Mouse (Mus musculus) layer of hippocampus, postnatal 25 days (tissue): ENCODE results near the gene Ifna5. TPM values are rescaled to one million over a fixed set of nuclear protein-coding genes. Genes with fewer than 3 reads are reported as not detected.

Source experiments
- DNase-seq, 2 experiments: peaks; one replicate each; pipeline ENCODE4 v3.0.0; 2022; ENCODE audit warnings: mixed read lengths in 2 of 2, low spot score in 1 of 2; ENCODE audit errors: extremely low spot score in 1 of 2
- total RNA-seq, 2 experiments: library from RNA; stranded (reverse); gene quantifications; 2 replicates each; pipeline ENCODE4 v1.2.3; 2021

Gene Ifna5
- total RNA-seq, 2 experiments from 2014 or later: not detected

DNA sequence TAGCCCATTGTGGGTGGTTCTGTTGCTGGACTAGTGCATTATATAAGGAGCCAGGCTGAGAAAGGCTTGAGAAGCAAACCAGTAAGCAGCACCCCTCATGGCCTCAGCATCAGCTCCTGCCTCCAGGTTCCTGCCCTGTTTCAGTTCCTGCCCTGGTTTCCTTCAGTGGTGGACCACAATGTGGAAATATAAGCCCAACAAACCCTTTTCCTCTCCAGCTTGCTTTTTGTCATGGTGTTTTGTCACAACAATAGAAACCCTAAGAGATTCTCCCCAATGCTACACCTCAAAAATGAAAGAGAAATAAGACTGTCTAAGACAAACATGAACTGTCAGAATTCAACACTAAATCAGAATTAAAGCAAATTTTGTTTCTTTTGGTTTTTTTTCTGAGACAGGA lies 23.9 kb downstream of the Ifna5 start:
- no peak for DNase-seq

DNA sequence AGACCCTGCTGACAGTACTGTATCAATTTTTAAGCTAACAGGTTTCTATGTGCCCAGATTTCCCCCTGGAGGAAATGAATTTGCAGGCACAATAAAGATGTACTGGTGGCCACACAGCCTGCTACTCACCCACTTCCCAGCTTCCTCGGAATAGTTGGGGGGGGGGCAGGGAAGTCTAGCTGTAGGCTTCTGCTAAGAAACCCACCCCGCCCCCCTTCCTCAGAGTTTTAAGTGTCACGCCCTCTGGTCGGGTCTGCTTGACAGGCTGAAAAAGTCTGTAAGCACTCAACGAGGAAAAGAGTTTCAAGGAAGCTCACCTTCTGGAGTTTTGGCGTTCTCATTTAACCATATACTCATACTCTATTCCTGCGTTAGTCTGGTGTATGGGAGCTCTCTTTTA lies 28.0 kb downstream of the Ifna5 start:
- DNase-seq: no peak

DNA sequence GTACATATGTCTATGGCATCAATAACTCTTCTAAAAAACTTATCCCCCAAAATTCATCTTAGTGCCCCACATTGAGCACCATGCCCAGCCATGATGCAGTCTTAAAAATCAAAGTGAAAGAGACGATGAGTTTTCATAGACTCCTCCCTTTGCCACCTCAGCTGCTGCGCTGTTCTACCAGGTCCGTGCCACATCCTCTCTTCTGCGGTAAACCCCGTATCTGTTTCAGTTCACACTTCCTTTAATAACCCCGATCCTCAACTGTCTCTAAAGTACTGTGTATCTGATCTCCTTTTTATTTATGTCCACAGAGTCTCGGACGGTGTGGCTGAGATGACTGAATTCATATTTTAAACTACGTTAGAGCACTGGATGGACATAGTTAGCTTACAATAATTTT lies 29.3 kb downstream of the Ifna5 start:
- no peak for DNase-seq

DNA sequence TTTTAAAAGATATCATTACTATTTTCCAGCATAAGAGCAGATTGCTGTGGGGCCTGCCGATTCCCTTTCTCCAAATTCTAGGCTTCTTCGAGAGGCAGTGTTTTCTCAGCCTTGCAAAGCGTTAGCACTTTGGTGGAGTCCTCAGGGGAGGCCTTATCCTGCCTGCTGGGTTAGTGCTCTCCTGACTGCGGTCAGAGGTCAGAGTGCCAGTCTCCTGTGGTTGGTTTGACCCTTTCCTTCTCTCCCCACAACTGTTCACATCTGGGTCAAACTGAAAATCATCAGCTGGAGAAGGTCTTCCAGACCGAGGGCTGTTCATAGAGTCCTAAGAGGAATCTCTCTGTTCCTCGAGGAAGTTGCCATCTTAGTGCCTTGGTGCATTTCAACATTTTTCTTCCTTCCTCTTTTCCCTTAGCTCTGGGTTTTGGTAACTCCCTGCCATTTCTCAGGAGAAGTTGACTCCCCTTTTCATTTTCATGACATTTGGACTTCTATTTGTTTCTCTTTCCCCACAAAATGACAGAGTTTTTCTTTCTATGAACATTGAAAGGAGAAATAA lies 29.8 kb downstream of the Ifna5 start:
- DNase-seq: no peak

DNA sequence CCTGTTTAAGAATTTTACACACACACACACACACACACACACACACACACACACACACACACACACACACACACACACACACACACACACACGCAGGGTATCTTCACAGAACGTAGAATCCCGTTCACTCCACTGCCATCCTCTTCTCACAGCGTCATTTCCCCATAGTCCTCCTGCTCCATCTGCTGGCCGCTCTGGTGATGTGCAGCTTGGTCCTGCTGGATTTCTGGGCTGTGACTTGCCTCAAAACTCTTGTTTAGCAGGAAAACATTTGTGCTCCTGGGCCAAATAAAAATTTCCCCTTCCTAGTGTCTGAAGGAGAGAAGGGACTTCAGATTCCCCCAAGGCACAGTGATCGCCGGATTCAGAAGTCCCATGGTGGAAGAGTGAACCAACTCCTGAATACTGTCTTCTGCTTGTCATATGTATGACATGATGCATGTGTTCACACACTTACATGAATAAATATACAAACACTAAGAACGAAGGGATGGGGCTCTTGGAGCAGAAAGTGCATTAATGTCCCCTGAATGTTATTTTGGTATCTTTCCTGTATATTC lies 32.1 kb downstream of the Ifna5 start:
- DNase-seq: peak; percentile 64 to 80

DNA sequence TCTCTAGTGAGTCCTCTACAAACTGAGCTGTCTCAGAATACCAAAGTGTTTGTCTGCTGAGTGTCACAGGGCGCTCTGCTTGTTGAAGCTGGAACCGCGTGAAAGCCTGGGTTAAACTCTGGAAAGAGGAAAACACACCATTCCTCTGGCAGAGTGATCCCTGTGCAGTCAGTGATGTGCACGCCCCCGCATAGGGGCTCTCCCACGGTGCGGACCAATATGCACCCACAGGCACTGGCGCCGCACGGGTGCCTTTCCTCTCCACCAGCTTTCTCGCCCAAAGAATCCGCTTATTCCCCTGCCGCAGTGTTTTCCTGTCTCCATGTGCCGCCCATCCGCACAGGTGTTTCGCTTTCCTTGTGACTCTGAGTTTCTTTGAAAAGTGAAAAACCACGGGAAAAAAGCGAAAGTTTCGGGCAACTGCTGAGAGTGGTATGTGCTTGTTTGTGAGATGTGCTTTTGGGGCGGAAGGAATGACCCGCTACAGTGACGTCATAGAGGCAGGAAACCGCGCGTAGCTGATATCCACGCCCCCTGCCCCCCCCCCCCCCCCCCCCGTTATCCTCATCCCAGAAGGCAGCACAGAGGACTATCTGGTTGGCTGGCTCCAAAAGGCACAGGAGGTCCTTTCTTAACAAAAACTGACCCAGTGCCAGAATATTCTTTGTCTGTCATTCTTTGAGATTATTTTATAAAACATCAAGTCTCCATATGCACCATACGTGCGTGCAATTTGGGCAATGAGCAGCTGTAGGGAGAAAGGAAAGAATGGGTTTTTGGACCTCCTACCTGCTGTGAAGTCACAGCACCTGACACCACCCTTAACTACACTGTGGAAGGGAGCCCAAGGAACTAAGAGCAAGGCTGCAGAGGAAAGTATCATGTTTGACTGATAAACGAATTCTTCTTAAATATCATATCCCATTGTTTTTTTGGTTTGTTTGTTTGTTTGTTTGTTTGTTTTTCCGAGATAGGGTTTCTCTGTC lies 32.9 kb downstream of the Ifna5 start:
- no peak for DNase-seq

DNA sequence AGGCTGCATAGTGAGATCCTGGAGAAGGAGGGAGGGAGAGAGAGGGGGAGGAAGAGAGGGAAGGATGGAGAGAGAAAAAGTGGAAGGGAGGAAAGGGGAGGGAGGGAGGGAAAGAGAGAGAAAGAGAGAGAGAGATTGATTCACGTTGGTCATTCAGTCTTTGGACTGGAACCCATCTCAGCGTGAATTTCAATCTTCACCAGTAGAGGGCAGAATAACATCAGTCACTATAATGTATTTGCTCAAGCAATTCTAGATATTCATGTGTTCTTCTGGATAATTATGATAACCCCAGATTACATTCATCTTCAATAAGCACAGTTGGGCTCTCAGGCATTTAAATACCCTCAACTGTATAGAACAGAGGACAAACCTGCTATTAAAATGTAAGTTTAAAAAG lies 37.4 kb downstream of the Ifna5 start:
- DNase-seq: no peak

DNA sequence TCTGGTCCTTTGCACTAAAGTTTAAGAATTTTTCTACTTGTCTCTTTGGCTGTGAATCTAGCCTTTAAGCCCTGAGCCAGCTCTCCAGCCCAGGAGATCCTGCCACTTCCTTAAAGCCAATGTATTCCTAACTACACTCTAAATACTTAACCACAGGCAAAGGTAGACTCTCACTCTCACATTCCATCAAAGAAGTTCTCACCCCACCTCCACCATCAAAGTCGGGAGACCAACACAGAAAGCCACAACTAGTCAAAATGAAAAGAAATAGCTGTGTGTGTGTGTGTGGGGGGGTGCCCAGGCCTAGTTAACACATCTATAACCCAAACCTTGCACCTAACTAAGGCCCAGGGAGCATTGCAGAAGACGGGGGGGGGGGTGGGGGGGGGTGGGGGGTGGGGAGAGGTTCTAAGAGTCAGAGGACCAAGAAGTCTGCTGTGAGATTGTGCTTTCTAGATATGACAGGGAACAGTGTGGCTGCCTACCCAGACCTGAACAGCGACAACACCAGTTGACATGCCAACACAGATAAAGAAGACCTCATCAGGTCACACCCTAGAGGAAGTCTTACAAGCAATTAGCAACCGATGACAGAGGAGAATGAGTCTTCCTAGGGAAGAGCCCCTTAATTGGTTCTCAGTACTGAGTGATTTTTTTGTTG lies 40.2 kb downstream of the Ifna5 start:
- no peak for DNase-seq

DNA sequence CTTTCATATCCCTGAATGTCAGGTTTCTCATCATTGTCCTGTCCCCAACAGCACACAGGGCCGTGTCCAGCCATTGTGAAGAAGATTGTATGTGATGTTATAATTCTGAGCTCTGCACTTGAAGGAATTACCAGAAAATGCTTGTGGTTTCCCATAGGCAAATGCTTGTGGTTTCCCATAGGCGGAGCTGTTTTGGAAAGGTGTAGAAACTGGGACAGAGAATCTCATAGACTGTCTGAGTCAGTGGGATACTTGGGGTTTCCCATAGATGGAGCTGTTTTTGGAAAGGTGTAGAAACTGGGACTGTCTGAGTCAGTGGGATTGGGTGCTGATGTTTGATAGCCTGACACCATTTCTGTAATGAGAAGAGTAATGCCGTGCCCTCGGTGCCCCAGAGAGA lies 41.2 kb downstream of the Ifna5 start:
- no peak for DNase-seq

DNA sequence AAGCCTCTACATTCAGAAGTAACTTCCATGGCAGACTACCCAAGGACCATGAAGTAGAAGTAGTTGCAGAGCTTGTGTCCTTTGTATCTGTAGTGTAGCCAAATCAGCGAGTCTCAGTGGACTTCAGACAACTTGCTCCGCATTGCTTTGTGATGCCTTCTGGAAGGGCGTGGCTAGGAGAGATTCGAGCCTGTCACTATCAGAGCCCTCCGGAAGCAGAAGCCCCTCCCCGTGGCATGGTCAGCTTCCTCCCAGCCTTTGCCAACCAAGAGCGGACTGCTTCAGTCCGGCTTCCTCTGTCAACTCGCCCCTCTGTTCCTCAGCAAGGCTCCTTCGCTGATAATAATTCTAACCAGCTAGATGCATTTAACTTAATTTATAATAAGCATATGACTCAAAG lies 42.9 kb downstream of the Ifna5 start:
- DNase-seq: no peak

DNA sequence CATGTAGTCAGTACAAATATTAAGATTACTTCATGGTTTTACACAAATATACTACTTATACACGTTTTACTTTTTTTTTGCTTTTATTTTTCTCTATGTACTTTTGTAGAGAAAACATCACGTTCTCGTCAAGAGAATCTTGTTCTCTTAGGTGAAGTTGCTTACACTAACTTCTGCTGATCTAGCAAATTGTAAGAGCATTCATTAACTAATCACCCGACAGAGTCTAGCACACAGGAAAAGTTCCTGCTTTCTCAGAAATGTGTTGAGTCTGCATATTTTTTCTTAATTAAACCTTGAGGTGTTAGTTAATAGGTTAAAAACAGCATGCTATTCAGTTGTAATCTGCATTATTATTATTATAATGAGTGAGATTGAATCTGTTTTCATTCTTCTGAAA lies 43.4 kb downstream of the Ifna5 start:
- no peak for DNase-seq

DNA sequence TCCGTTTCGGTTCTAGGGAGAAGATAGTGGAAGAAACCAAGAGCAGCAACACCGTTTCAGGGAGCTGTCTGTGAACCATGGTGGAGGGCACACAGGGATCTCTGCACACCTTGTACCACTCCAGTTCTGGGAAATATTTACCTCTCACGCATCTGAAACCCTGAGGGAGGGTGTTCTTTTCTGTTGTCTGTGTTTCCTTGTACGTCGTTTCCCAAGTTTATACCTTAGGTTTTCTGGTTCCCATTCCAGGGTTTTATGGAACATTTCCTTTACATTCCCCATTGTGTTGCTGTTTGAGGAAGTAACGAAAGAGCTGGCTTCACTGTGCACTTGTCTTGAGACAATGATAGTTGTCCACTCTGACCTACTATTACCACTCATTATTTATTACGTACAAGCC lies 44.8 kb downstream of the Ifna5 start, which contains the start of gene Ifne:
TSS of gene Ifne (minus strand) at position 101 of the 400 bp plus-strand sequence.
- DNase-seq: no peak

Other genes with a start within 250 kb of the Ifna5 start
- gene Ifna9, start 243.1 kb upstream of the Ifna5 start, total RNA-seq: not detected
- not detected for gene Ifna12, start 232.1 kb upstream of the Ifna5 start, total RNA-seq
- gene C87499, start 201.1 kb upstream of the Ifna5 start, total RNA-seq: not detected
- not detected for gene Ifna13, start 191.1 kb upstream of the Ifna5 start, total RNA-seq
- gene Ifna16, start 158.6 kb upstream of the Ifna5 start, total RNA-seq: not detected
- not detected for gene Ifna2, start 151.6 kb upstream of the Ifna5 start, total RNA-seq
- gene Ifnab, start 144.2 kb upstream of the Ifna5 start, total RNA-seq: not detected
- 1 to 10 TPM; 1.4 to 1.8 TPM for gene Gm26566, start 113.7 kb upstream of the Ifna5 start, total RNA-seq
- gene Klhl9, start 113.1 kb upstream of the Ifna5 start, total RNA-seq: 100 to 1,000 TPM; 105 to 109 TPM
- not detected for gene Gm13271, start 80.7 kb upstream of the Ifna5 start, total RNA-seq
- gene Gm13283, start 75.4 kb upstream of the Ifna5 start, total RNA-seq: not detected
- not detected for gene Gm13290, start 61.7 kb upstream of the Ifna5 start, total RNA-seq
- not detected for gene Gm13289, start 58.6 kb upstream of the Ifna5 start, total RNA-seq
- not detected for gene Gm13272, start 55.7 kb upstream of the Ifna5 start, total RNA-seq
- gene Ifnz, start 53.4 kb upstream of the Ifna5 start, total RNA-seq: not detected
- gene Gm13276, start 49.8 kb upstream of the Ifna5 start, total RNA-seq: not detected
- gene Gm13277, start 46.9 kb upstream of the Ifna5 start, total RNA-seq: not detected
- not detected for gene Gm13278, start 44.0 kb upstream of the Ifna5 start, total RNA-seq
- gene Gm13275, start 41.0 kb upstream of the Ifna5 start, total RNA-seq: not detected
- gene Gm13279, start 38.1 kb upstream of the Ifna5 start, total RNA-seq: not detected
- not detected for gene Gm13285, start 35.9 kb upstream of the Ifna5 start, total RNA-seq
- not detected for gene Gm13287, start 32.3 kb upstream of the Ifna5 start, total RNA-seq
- not detected for gene Gm13288, start 30.0 kb upstream of the Ifna5 start, total RNA-seq
- not detected for gene Ifna7, start 19.3 kb upstream of the Ifna5 start, total RNA-seq
- not detected for gene Ifna11, start 15.6 kb upstream of the Ifna5 start, total RNA-seq
- not detected for gene Ifna6, start 8.1 kb upstream of the Ifna5 start, total RNA-seq
- not detected for gene Ifna4, start 6.3 kb downstream of the Ifna5 start, total RNA-seq
- gene Ifna1, start 14.6 kb downstream of the Ifna5 start, total RNA-seq: not detected
- gene Ifne, start 44.7 kb downstream of the Ifna5 start, total RNA-seq: not detected